Mouse (Mus musculus): Measurements from ENCODE around the gene Sephs2. TPM values are rescaled to one million over a fixed set of nuclear protein-coding genes. Genes with fewer than 3 reads are reported as not detected.
A peak's percentile ranks its signal among the peaks of the same experiment; 100 is the strongest.

The Sephs2 gene
- total RNA-seq, 1 experiment: 113 TPM

- in situ Hi-C loops (cut with MboI; ENCODE audit: low sequenced_read_pairs in 2 of 2, unreplicated experiment in 2 of 2): no loop called here
- H3K9me3 ChIP-seq (ENCODE audit: control insufficient read depth, insufficient read depth, low read depth, low read length): no peaks in the 10 kb centered on the region
- peaks cover 39% of the 10 kb centered on the region for H3K36me3 ChIP-seq (ENCODE audit: control insufficient read depth, insufficient read depth, low read length, poor library complexity, severe bottlenecking)
- DNase-seq (ENCODE audit: low read depth, low spot score): peak; percentile 84
- TF ChIP-seq CHD2 (IDR thresholded peaks at IDR 0.05; ENCODE audit: low read depth, low read length): no peak
- TF ChIP-seq HCFC1 (IDR thresholded peaks at IDR 0.05; ENCODE audit: borderline replicate concordance, insufficient read depth, low read length): peak; percentile 19
- peak within 1 kb of the TSS; percentile 85 for H3K9ac ChIP-seq (ENCODE audit: insufficient read depth, low read depth, low read length, poor library complexity, severe bottlenecking)
- H3K4me1 ChIP-seq (ENCODE audit: control insufficient read depth in 2 of 2, insufficient read depth in 2 of 2, low read length in 2 of 2, poor library complexity in 1 of 2): peaks cover 0 to 11% of the 10 kb centered on the region in 2 experiments; a peak in 2 of 4 replicates
- H3K27ac ChIP-seq (ENCODE audit: insufficient read depth, low read depth, low read length, poor library complexity, severe bottlenecking): peak within 1 kb of the TSS; percentile 94
- H3K4me3 ChIP-seq (ENCODE audit: insufficient read depth in 1 of 2, low read depth in 1 of 2, low read length in 2 of 2, poor library complexity in 1 of 2, severe bottlenecking in 1 of 2): peak within 1 kb of the TSS; percentile 81 to 83
Measured at GRCm38 (mm10) chr7:127232622-127233367, 41.1 kb downstream of the Sephs2 start, which contains the start of the genes Zfp553 and Sept1. TSS of gene Zfp553 (plus strand) at chr7:127233061. TSS of gene Sept1 (minus strand) at chr7:127233130.

- in situ Hi-C loops (cut with MboI; ENCODE audit: low sequenced_read_pairs in 2 of 2, unreplicated experiment in 2 of 2): no loop called here
Measured at GRCm38 (mm10) chr7:127231826-127232621, 41.8 kb downstream of the Sephs2 start.

GRCm38 (mm10) chr7:127231376-127231775 lies 42.5 kb downstream of the Sephs2 start:
- H3K4me1 ChIP-seq (ENCODE audit: control insufficient read depth in 2 of 2, insufficient read depth in 2 of 2, low read length in 2 of 2, poor library complexity in 1 of 2): peaks cover 3 to 13% of the 10 kb centered on the region in 2 experiments; a peak in 2 of 4 replicates
- peak overlapping the region; percentile 81 to 83 for H3K4me3 ChIP-seq (ENCODE audit: insufficient read depth in 1 of 2, low read depth in 1 of 2, low read length in 2 of 2, poor library complexity in 1 of 2, severe bottlenecking in 1 of 2)
- in situ Hi-C loops (cut with MboI; ENCODE audit: low sequenced_read_pairs in 2 of 2, unreplicated experiment in 2 of 2): no loop called here
- no peaks in the 10 kb centered on the region for H3K9me3 ChIP-seq (ENCODE audit: control insufficient read depth, insufficient read depth, low read depth, low read length)
- peak overlapping the region; percentile 85; the same call in 1 of the 2 replicates for H3K9ac ChIP-seq (ENCODE audit: insufficient read depth, low read depth, low read length, poor library complexity, severe bottlenecking)
- peaks cover 25% of the 10 kb centered on the region for H3K36me3 ChIP-seq (ENCODE audit: control insufficient read depth, insufficient read depth, low read length, poor library complexity, severe bottlenecking)
- TF ChIP-seq MAFK (IDR thresholded peaks at IDR 0.05; ENCODE audit: insufficient read depth, low read depth, low read length) (no peak), CHD2 (IDR thresholded peaks at IDR 0.05; ENCODE audit: low read depth, low read length) (no peak), HCFC1 (IDR thresholded peaks at IDR 0.05; ENCODE audit: borderline replicate concordance, insufficient read depth, low read length) (no peak), ZC3H11A (IDR thresholded peaks at IDR 0.05; ENCODE audit: borderline replicate concordance, low read depth, low read length) (no peak), ZNF384 (IDR thresholded peaks at IDR 0.05; ENCODE audit: low read depth, low read length) (no peak)
- H3K27ac ChIP-seq (ENCODE audit: insufficient read depth, low read depth, low read length, poor library complexity, severe bottlenecking): peak overlapping the region; percentile 94; the same call in 1 of the 2 replicates
- DNase-seq (ENCODE audit: low read depth, low spot score): no peak

More at GRCm38 (mm10) chr7:127231826-127232621, 41.8 kb downstream of the Sephs2 start:
- Histone ChIP-seq H3K4me3 (ENCODE audit: insufficient read depth in 1 of 2, low read depth in 1 of 2, low read length in 2 of 2, poor library complexity in 1 of 2, severe bottlenecking in 1 of 2) (peak overlapping the region; percentile 81 to 83), H3K4me1 (ENCODE audit: control insufficient read depth in 2 of 2, insufficient read depth in 2 of 2, low read length in 2 of 2, poor library complexity in 1 of 2) (peaks cover 3 to 13% of the 10 kb centered on the region in 2 experiments; a peak in 2 of 4 replicates), H3K27ac (ENCODE audit: insufficient read depth, low read depth, low read length, poor library complexity, severe bottlenecking) (peak overlapping the region; percentile 94), H3K9me3 (ENCODE audit: control insufficient read depth, insufficient read depth, low read depth, low read length) (no peaks in the 10 kb centered on the region), H3K36me3 (ENCODE audit: control insufficient read depth, insufficient read depth, low read length, poor library complexity, severe bottlenecking) (peaks cover 32% of the 10 kb centered on the region), H3K9ac (ENCODE audit: insufficient read depth, low read depth, low read length, poor library complexity, severe bottlenecking) (peak overlapping the region; percentile 85)
- TF ChIP-seq CHD2 (IDR thresholded peaks at IDR 0.05; ENCODE audit: low read depth, low read length) (no peak), ZNF384 (IDR thresholded peaks at IDR 0.05; ENCODE audit: low read depth, low read length) (0 out of 2 replicates have a peak, but pooled peaks have one; percentile 27), HCFC1 (IDR thresholded peaks at IDR 0.05; ENCODE audit: borderline replicate concordance, insufficient read depth, low read length) (no peak), ZC3H11A (IDR thresholded peaks at IDR 0.05; ENCODE audit: borderline replicate concordance, low read depth, low read length) (no peak), MAFK (IDR thresholded peaks at IDR 0.05; ENCODE audit: insufficient read depth, low read depth, low read length) (no peak)
- no peak for DNase-seq (ENCODE audit: low read depth, low spot score)

- H3K9ac ChIP-seq (ENCODE audit: insufficient read depth, low read depth, low read length, poor library complexity, severe bottlenecking): peak overlapping the region; percentile 66; the same call in 1 of the 2 replicates
- DNase-seq (ENCODE audit: low read depth, low spot score): peak; percentile 96
- H3K27ac ChIP-seq (ENCODE audit: insufficient read depth, low read depth, low read length, poor library complexity, severe bottlenecking): peak overlapping the region; percentile 65; the same call in 1 of the 2 replicates
- no peak overlapping the region for H3K4me3 ChIP-seq (ENCODE audit: insufficient read depth in 1 of 2, low read depth in 1 of 2, low read length in 2 of 2, poor library complexity in 1 of 2, severe bottlenecking in 1 of 2)
- no peak for TF ChIP-seq ZNF384 (IDR thresholded peaks at IDR 0.05; ENCODE audit: low read depth, low read length)
- TF ChIP-seq CHD2 (IDR thresholded peaks at IDR 0.05; ENCODE audit: low read depth, low read length): no peak
- TF ChIP-seq MAFK (IDR thresholded peaks at IDR 0.05; ENCODE audit: insufficient read depth, low read depth, low read length): no peak
- no peak for TF ChIP-seq ZC3H11A (IDR thresholded peaks at IDR 0.05; ENCODE audit: borderline replicate concordance, low read depth, low read length)
- TF ChIP-seq HCFC1 (IDR thresholded peaks at IDR 0.05; ENCODE audit: borderline replicate concordance, insufficient read depth, low read length): no peak
- in situ Hi-C loops (cut with MboI; ENCODE audit: low sequenced_read_pairs in 2 of 2, unreplicated experiment in 2 of 2): no loop called here
- peaks cover 3 to 17% of the 10 kb centered on the region in 2 experiments; a peak in 2 of 4 replicates for H3K4me1 ChIP-seq (ENCODE audit: control insufficient read depth in 2 of 2, insufficient read depth in 2 of 2, low read length in 2 of 2, poor library complexity in 1 of 2)
- H3K36me3 ChIP-seq (ENCODE audit: control insufficient read depth, insufficient read depth, low read length, poor library complexity, severe bottlenecking): peaks cover 8% of the 10 kb centered on the region
- H3K9me3 ChIP-seq (ENCODE audit: control insufficient read depth, insufficient read depth, low read depth, low read length): no peaks in the 10 kb centered on the region
Measured at GRCm38 (mm10) chr7:127228615-127229303, 45.1 kb downstream of the Sephs2 start.
